Mouse (Mus musculus) ES-Bruce4 (cell line): ENCODE data around the gene Exoc3l. TPM values are rescaled to one million over a fixed set of nuclear protein-coding genes. Genes with fewer than 3 reads are reported as not detected.

Source experiments
- H3K27ac ChIP-seq: 2 replicates; pipeline ENCODE4 v1.5.1; 2012; ENCODE audit warnings: low read length, inconsistent platforms; ENCODE audit not compliant: insufficient read depth
- H3K27me3 ChIP-seq: 2 replicates; pipeline ENCODE4 v1.6.1; 2012; ENCODE audit warnings: mild to moderate bottlenecking, low read length, inconsistent platforms; ENCODE audit not compliant: control insufficient read depth, poor library complexity, insufficient read depth, severe bottlenecking
- H3K36me3 ChIP-seq: 2 replicates; pipeline ENCODE4 v1.6.1; 2012; ENCODE audit warnings: inconsistent platforms, mild to moderate bottlenecking, low read length, moderate library complexity; ENCODE audit not compliant: control insufficient read depth, poor library complexity, insufficient read depth, severe bottlenecking
- H3K4me1 ChIP-seq: one replicate; pipeline ENCODE4 v1.8.1; 2011; ENCODE audit warnings: low read length; ENCODE audit not compliant: control insufficient read depth, insufficient read depth
- H3K4me3 ChIP-seq: 2 replicates; pipeline ENCODE4 v1.5.1; 2011; ENCODE audit warnings: low read depth, mild to moderate bottlenecking, low read length
- H3K9ac ChIP-seq: 2 replicates; pipeline ENCODE4 v1.6.1; 2012; ENCODE audit warnings: low read depth, mild to moderate bottlenecking, inconsistent platforms; ENCODE audit not compliant: poor library complexity, severe bottlenecking
- H3K9me3 ChIP-seq: replicated peaks from 2 replicates; pipeline ENCODE4 v1.6.1; 2012; ENCODE audit warnings: mild to moderate bottlenecking, low read length, inconsistent platforms; ENCODE audit not compliant: control insufficient read depth, poor library complexity, insufficient read depth, severe bottlenecking
- CTCF ChIP-seq: IDR thresholded peaks from one replicate; pipeline ENCODE4 v1.8.1; 2011; ENCODE audit warnings: low read depth, low read length
- EP300 ChIP-seq: IDR thresholded peaks from 2 replicates; pipeline ENCODE4 v1.6.1; 2011; ENCODE audit warnings: low read depth, low read length; ENCODE audit not compliant: insufficient read depth
- POLR2A ChIP-seq: IDR thresholded peaks from one replicate; pipeline ENCODE4 v1.8.1; 2011; ENCODE audit warnings: low read length; ENCODE audit not compliant: insufficient read depth
- polyA plus RNA-seq: library from polyadenylated mRNA; stranded (reverse); fragments of >200 nt; gene quantifications from 2 replicates; pipeline ENCODE4 v1.2.4, GENCODE M21; 2011; ENCODE audit warnings: low read depth; ENCODE audit not compliant: missing spikeins, insufficient read depth, insufficient read length

Gene Exoc3l
- polyA plus RNA-seq, 1 experiment, result 2.3 TPM

- Histone ChIP-seq H3K9me3 (no peaks in the 10 kb centered on the region), H3K9ac (no peak overlapping the region; the same call in 1 of the 2 replicates), H3K36me3 (no peaks in the 10 kb centered on the region), H3K27ac (no peak overlapping the region), H3K27me3 (no peaks in the 10 kb centered on the region), H3K4me1 (peaks cover 4% of the 10 kb centered on the region), H3K4me3 (peak overlapping the region; percentile 83)
- TF ChIP-seq EP300, result peak; percentile 46; the same call in 1 of the 2 replicates
- peak; percentile 97 for TF ChIP-seq CTCF
- no peak for TF ChIP-seq POLR2A
Measured at GRCm38 (mm10) chr8:105290554-105291314, 5.2 kb downstream of the Exoc3l start.

GRCm38 (mm10) chr8:105289805-105290460 is 6.0 kb downstream of the Exoc3l start, which contains the start of gene 4931428F04Rik:
TSS of gene 4931428F04Rik (minus strand) at chr8:105289864.
- peak within 1 kb of the TSS; percentile 83 for H3K4me3 ChIP-seq
- H3K9me3 ChIP-seq, result no peaks in the 10 kb centered on the region
- peak within 1 kb of the TSS; percentile 51; the same call in 1 of the 2 replicates for H3K27ac ChIP-seq
- H3K36me3 ChIP-seq, result no peaks in the 10 kb centered on the region
- H3K4me1 ChIP-seq, result peaks cover 2% of the 10 kb centered on the region
- no peaks in the 10 kb centered on the region for H3K27me3 ChIP-seq
- peak within 1 kb of the TSS; percentile 55; the same call in 1 of the 2 replicates for H3K9ac ChIP-seq
- TF ChIP-seq EP300 (0 out of 2 replicates have a peak, but pooled peaks have one; percentile 25), CTCF (peak; percentile 77), POLR2A (no peak)

- Histone ChIP-seq H3K27ac (peak overlapping the region; percentile 51; the same call in 1 of the 2 replicates), H3K4me3 (peak overlapping the region; percentile 83), H3K36me3 (no peaks in the 10 kb centered on the region), H3K27me3 (no peaks in the 10 kb centered on the region), H3K9ac (peak overlapping the region; percentile 55; the same call in 1 of the 2 replicates), H3K4me1 (peaks cover 2% of the 10 kb centered on the region), H3K9me3 (no peaks in the 10 kb centered on the region)
- TF ChIP-seq CTCF, result no peak
- TF ChIP-seq EP300, result no peak
- peak; percentile 58 for TF ChIP-seq POLR2A
Measured at GRCm38 (mm10) chr8:105288958-105289732, 6.8 kb downstream of the Exoc3l start.

GRCm38 (mm10) chr8:105288231-105288630 is 7.7 kb downstream of the Exoc3l start:
- TF ChIP-seq CTCF (no peak), POLR2A (no peak), EP300 (no peak)
- Histone ChIP-seq H3K4me1 (peaks cover 2% of the 10 kb centered on the region), H3K9ac (no peak overlapping the region), H3K27me3 (no peaks in the 10 kb centered on the region), H3K4me3 (no peak overlapping the region), H3K36me3 (no peaks in the 10 kb centered on the region), H3K9me3 (no peaks in the 10 kb centered on the region), H3K27ac (no peak overlapping the region)

- no peaks in the 10 kb centered on the region for H3K9me3 ChIP-seq
- H3K27me3 ChIP-seq, result no peaks in the 10 kb centered on the region
- peaks cover 2% of the 10 kb centered on the region for H3K4me1 ChIP-seq
- H3K9ac ChIP-seq, result no peak overlapping the region
- no peak overlapping the region for H3K4me3 ChIP-seq
- no peak overlapping the region for H3K27ac ChIP-seq
- TF ChIP-seq CTCF (no peak), EP300 (no peak), POLR2A (no peak)
- H3K36me3 ChIP-seq, result no peaks in the 10 kb centered on the region
Measured at GRCm38 (mm10) chr8:105286907-105287306, 9.0 kb downstream of the Exoc3l start.
